Mouse (Mus musculus): ENCODE data around the gene Mcoln2.

Gene Mcoln2

DNA sequence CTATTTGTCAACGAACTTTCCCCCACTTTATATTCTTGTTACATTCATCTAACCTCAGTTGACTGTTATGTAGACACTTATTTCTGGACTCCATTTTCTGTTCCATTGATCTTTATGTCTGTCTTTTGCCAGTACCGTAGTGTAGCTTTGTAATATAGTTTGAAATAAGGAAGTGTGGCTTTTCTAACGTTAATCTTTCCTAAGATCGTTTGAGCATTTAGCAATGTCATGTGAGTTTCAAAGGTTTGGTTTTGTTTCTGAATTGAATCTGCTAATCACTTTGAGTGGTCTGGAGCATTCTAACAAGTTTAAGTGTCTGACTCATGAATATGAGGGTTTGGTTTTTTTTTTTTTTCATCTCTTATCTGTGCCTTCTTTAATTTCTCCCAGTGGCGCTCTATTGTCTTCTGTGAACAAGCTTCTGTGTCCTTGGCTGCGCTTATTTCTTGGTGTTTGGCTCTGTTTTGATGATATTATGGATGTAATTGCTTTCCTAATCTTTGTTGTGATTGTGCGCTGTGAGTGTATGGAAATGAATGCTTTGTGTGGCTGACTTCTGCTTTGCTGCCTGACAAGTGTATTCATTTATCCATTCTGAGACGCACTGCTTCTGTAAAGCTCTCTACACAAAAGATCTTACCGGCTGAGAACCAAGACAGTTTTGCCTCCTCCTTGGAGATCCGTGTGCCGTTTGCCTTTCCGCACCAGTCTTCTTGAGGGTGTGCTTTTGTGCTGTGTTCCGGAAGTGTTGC lies 79.1 kb downstream of the Mcoln2 start:
- no peak for DNase-seq (ENCODE audit: low spot score)

DNA sequence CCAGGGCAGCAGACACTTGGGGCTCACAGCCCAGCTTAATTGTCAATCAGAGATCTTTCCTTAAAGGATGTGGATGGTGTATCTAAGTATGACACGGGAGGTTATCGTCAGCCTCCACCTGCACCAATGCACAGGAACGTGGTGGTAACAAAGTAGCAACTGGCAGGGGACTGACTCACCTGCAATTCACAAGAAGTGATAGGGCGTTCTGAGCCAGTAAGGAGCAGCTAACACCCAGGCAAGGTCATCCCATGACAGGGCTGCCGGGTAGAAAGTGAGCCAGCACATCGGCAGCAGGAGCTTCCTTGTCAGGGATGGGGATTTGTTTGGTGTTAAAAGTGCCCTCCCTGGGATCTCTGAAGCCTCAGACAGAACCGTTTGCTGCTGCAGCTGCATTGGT lies 83.1 kb downstream of the Mcoln2 start:
- no peak for DNase-seq (ENCODE audit: low spot score)

GRCm38 (mm10) chr3:146233741-146234140 lies 84.1 kb downstream of the Mcoln2 start:
- DNase-seq (ENCODE audit: low spot score): no peak

- no peak for DNase-seq (ENCODE audit: low spot score)
Measured at GRCm38 (mm10) chr3:146234530-146234929, 84.9 kb downstream of the Mcoln2 start.

GRCm38 (mm10) chr3:146236280-146236679 lies 86.6 kb downstream of the Mcoln2 start:
- no peak for DNase-seq (ENCODE audit: low spot score)

DNA sequence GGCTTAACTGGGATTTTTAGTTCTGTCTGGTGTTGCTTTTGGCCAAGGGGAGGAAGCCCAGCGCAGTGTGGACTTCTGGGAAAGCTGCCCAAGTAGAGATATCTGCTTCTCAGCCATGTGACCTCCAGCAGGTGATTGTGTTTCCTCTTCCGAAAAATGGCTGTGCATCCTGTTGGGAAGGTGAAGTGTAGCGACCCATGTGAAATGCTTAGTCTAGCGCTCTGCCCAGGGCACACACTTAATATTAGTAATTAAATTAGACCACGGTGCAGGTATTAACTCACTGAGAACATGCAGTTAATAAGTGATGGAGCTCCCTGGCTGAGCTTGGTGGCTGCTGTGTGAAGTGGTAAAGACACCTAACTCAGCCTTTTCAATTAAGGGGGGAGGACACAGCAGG lies 88.0 kb downstream of the Mcoln2 start:
- no peak for DNase-seq (ENCODE audit: low spot score)

- DNase-seq (ENCODE audit: low spot score): no peak
Measured at GRCm38 (mm10) chr3:146244630-146245029, 95.0 kb downstream of the Mcoln2 start.

All from urinary bladder, postnatal 14 days (tissue).